Mouse (Mus musculus) embryonic facial prominence, embryonic 14.5 days (tissue): ENCODE data around the gene Gm49353. TPM values are rescaled to one million over a fixed set of nuclear protein-coding genes. Genes with fewer than 3 reads are reported as not detected.

ENCODE experiments used
- ATAC-seq: fragments of 200-750 bp; cut with Nextera tagmentation; 2 replicates; pipeline ENCODE4 v1.8.0; 2017; ENCODE audit warnings: low read depth, moderate number of reproducible peaks, moderate TSS enrichment
- DNase-seq: peaks from one replicate; pipeline ENCODE4 v3.0.0-alpha.2; 2015; ENCODE audit warnings: low spot score
- H3K27ac ChIP-seq: fragments of 300-500 bp; sonication (generic); replicated peaks from 2 replicates; pipeline ENCODE4 v1.5.1; 2014; ENCODE audit warnings: low read depth, mild to moderate bottlenecking, low read length, moderate library complexity
- H3K27me3 ChIP-seq: fragments of 300-500 bp; sonication (generic); replicated peaks from 2 replicates; pipeline ENCODE4 v1.6.1; 2014; ENCODE audit warnings: low read length; ENCODE audit not compliant: control insufficient read depth, insufficient read depth
- H3K36me3 ChIP-seq: fragments of 300-500 bp; sonication (generic); 2 replicates; pipeline ENCODE4 v1.6.1; 2014; ENCODE audit warnings: low read length, mixed read lengths; ENCODE audit not compliant: control insufficient read depth, insufficient read depth
- H3K4me1 ChIP-seq: fragments of 300-500 bp; sonication (generic); 2 replicates; pipeline ENCODE4 v1.6.1; 2014; ENCODE audit warnings: antibody characterized with exemption, low read length; ENCODE audit not compliant: control insufficient read depth, insufficient read depth
- H3K4me2 ChIP-seq: fragments of 300-500 bp; sonication (generic); 2 replicates; pipeline ENCODE4 v1.6.1; 2014; ENCODE audit warnings: low read depth, mild to moderate bottlenecking, low read length, moderate library complexity, mixed read lengths
- H3K4me3 ChIP-seq: fragments of 300-500 bp; sonication (generic); 2 replicates; pipeline ENCODE4 v1.5.1; 2014; ENCODE audit warnings: low read depth, mild to moderate bottlenecking, low read length
- H3K9ac ChIP-seq: fragments of 300-500 bp; sonication (generic); 2 replicates; pipeline ENCODE4 v1.6.1; 2014; ENCODE audit warnings: low read depth, mild to moderate bottlenecking, low read length, moderate library complexity, mixed read lengths
- H3K9me3 ChIP-seq: fragments of 300-500 bp; sonication (generic); 2 replicates; pipeline ENCODE4 v1.6.1; 2016; ENCODE audit warnings: low read length; ENCODE audit not compliant: control insufficient read depth
- WGBS: fragments of 180-500 bp; shearing (Covaris S2); extraction: QIAGEN DNeasy Blood & Tissue Kit; methylation state at CpG from one replicate; pipeline ENCODE4 v1.1.7; 2014; 5-methylcytosine and 5-hydroxymethylcytosine counted together
- polyA plus RNA-seq: library from polyadenylated mRNA; unstranded; fragments of >200 nt; fragmentation: Nextera tagmentation; extraction: Ambion mirVana; gene quantifications from 2 replicates; pipeline ENCODE4 v1.2.1, GENCODE M21; 2014

Gm49353 gene
- 0.51 and 1.1 TPM in 2 replicates for polyA plus RNA-seq

DNA sequence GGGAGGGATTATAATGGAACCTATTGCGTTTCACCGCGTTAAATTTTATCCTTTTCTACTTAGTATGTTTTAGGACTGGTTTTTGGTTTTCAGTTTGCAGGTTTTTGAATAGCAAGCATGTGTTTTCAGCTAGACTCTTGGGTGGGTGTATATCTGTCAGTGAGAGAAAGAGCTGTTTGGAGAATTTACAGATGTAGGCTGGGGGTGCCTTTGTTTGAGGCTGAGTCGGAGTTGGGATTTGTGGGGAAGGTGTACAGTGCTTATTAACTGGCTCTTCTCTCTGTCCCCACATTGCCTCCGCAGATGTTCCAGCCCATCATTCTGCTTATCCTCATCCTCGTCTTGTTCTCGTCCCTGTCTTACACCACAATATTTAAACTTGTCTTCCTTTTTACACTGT is at the start of gene Gm49353:
Gene Gm49353 (plus strand): TSS at position 313 of the 400 bp plus-strand sequence.
- no peak within 1 kb of the TSS for H3K4me3 ChIP-seq
- 88% methylated on average over 7 of the region's 7 CpGs for WGBS
- DNase-seq: no peak
- H3K36me3 ChIP-seq: no peaks in the 10 kb centered on the region; the same call in 1 of the 2 replicates
- H3K9ac ChIP-seq: no peak within 1 kb of the TSS
- H3K27me3 ChIP-seq: no peaks in the 10 kb centered on the region
- no peaks in the 10 kb centered on the region for H3K4me1 ChIP-seq
- no peaks in the 10 kb centered on the region for H3K9me3 ChIP-seq
- H3K4me2 ChIP-seq: no peak within 1 kb of the TSS
- ATAC-seq: no peak
- no peak within 1 kb of the TSS for H3K27ac ChIP-seq

DNA sequence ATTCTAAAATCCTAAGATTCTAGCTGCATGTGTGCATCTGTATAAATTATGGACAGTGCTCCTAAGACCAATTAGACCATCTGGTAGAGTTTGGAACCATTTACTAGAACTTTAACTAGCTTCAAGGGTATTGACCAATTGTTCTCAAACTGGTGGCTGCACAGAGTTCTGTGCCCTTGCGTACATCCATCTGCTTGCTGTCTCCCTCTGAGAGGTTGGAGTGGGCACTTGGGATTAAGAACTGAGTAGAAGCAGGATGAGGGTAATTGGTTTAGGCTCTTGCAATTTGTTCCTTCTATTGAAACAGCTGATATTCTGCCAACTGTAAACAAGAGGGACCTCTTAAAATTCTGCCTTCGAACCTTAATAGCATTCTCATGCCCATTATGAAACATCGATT is 43.5 kb upstream of the Gm49353 start:
- 81% methylated on average over 3 of the region's 3 CpGs for WGBS
- Histone ChIP-seq H3K9me3 (no peaks in the 10 kb centered on the region), H3K4me2 (no peak overlapping the region), H3K9ac (no peak overlapping the region), H3K27ac (no peak overlapping the region), H3K4me1 (no peaks in the 10 kb centered on the region), H3K36me3 (no peaks in the 10 kb centered on the region), H3K27me3 (no peaks in the 10 kb centered on the region), H3K4me3 (no peak overlapping the region)
- ATAC-seq (no peak), DNase-seq (no peak)

DNA sequence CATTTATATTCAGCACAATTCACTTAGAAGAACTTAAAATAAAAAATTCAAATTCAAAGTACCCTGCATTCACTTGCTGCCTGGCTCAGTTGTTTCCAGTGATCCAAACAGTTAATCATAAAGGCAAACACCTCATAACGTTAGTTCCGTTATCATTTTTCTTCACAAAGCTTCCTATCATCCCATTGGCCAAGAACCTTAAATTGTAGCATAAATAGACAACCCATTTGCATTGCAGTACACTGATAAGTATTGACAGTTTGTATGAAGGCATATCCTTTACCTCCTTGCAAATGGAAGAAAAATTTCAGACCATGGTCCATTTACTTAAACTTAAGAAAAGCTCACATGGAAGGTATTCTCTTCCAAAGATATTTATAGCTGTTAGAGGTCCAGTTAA is 37.1 kb upstream of the Gm49353 start:
- no peak overlapping the region for H3K4me2 ChIP-seq
- WGBS: 82% methylated on average over 2 of the region's 2 CpGs
- H3K4me3 ChIP-seq: no peak overlapping the region
- ATAC-seq (no peak), DNase-seq (no peak)
- H3K9ac ChIP-seq: no peak overlapping the region
- H3K36me3 ChIP-seq: no peaks in the 10 kb centered on the region
- no peaks in the 10 kb centered on the region for H3K4me1 ChIP-seq
- no peaks in the 10 kb centered on the region for H3K9me3 ChIP-seq
- no peak overlapping the region for H3K27ac ChIP-seq
- no peaks in the 10 kb centered on the region for H3K27me3 ChIP-seq

DNA sequence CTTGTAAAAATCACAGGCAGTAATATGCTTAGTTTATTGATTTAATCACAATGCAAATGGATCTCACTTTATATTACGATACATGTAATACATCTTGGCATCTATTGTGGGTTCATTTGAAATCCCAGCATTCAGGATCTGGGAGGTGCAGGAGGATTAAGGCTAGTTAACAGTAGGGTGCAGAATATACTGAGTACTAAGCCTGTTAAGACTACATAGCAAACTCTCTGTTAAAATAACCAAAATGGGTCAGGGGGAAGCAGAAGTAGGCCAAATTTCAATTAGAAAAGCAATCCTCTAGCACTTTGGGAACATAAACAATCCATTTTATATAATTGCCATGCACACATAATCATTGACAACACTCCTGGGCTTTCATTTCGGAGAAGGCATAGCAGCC is 25.0 kb upstream of the Gm49353 start:
- no peaks in the 10 kb centered on the region for H3K27me3 ChIP-seq
- ATAC-seq (no peak), DNase-seq (no peak)
- no peak overlapping the region for H3K4me3 ChIP-seq
- WGBS: 78% methylated on average over 2 of the region's 2 CpGs
- H3K9ac ChIP-seq: no peak overlapping the region
- no peaks in the 10 kb centered on the region for H3K36me3 ChIP-seq
- H3K4me2 ChIP-seq: no peak overlapping the region
- H3K4me1 ChIP-seq: no peaks in the 10 kb centered on the region
- H3K27ac ChIP-seq: no peak overlapping the region
- H3K9me3 ChIP-seq: 0 out of 2 replicates have a peak, but pooled peaks cover 7% of the 10 kb centered on the region

GRCm38 (mm10) chr10:29175656-29176055 is 23.1 kb upstream of the Gm49353 start:
- H3K9ac ChIP-seq: no peak overlapping the region
- no peaks in the 10 kb centered on the region for H3K36me3 ChIP-seq
- ATAC-seq (no peak), DNase-seq (no peak)
- WGBS: 51% methylated on average over 3 of the region's 3 CpGs
- H3K4me3 ChIP-seq: no peak overlapping the region
- H3K4me2 ChIP-seq: no peak overlapping the region
- no peak overlapping the region for H3K27ac ChIP-seq
- H3K27me3 ChIP-seq: no peaks in the 10 kb centered on the region
- H3K9me3 ChIP-seq: 0 out of 2 replicates have a peak, but pooled peaks cover 7% of the 10 kb centered on the region
- H3K4me1 ChIP-seq: no peaks in the 10 kb centered on the region

GRCm38 (mm10) chr10:29176881-29177280 is 21.9 kb upstream of the Gm49353 start:
- no peaks in the 10 kb centered on the region for H3K27me3 ChIP-seq
- WGBS: 78% methylated on average over 4 of the region's 4 CpGs
- H3K9ac ChIP-seq: no peak overlapping the region
- H3K27ac ChIP-seq: no peak overlapping the region
- H3K36me3 ChIP-seq: no peaks in the 10 kb centered on the region
- H3K4me1 ChIP-seq: no peaks in the 10 kb centered on the region
- no peak for ATAC-seq
- H3K4me3 ChIP-seq: no peak overlapping the region
- H3K4me2 ChIP-seq: no peak overlapping the region
- no peak for DNase-seq
- H3K9me3 ChIP-seq: no peaks in the 10 kb centered on the region

- DNase-seq (no peak), ATAC-seq (no peak)
- Histone ChIP-seq H3K4me3 (no peak overlapping the region), H3K27ac (no peak overlapping the region), H3K36me3 (no peaks in the 10 kb centered on the region), H3K4me2 (no peak overlapping the region), H3K9ac (no peak overlapping the region), H3K9me3 (no peaks in the 10 kb centered on the region), H3K4me1 (no peaks in the 10 kb centered on the region), H3K27me3 (no peaks in the 10 kb centered on the region)
- 30% methylated on average over 2 of the region's 2 CpGs for WGBS
Measured at GRCm38 (mm10) chr10:29178003-29178402, 20.8 kb upstream of the Gm49353 start.

GRCm38 (mm10) chr10:29180210-29180609 is 18.5 kb upstream of the Gm49353 start:
- Histone ChIP-seq H3K9me3 (no peaks in the 10 kb centered on the region), H3K4me1 (no peaks in the 10 kb centered on the region), H3K9ac (no peak overlapping the region), H3K36me3 (no peaks in the 10 kb centered on the region), H3K4me3 (no peak overlapping the region), H3K27ac (no peak overlapping the region), H3K27me3 (no peaks in the 10 kb centered on the region), H3K4me2 (no peak overlapping the region)
- ATAC-seq (peak; percentile 74; the same call in 1 of the 2 replicates), DNase-seq (peak; percentile 12)
- 89% methylated on average over 3 of the region's 3 CpGs for WGBS

- H3K4me2 ChIP-seq: no peak overlapping the region
- no peaks in the 10 kb centered on the region for H3K36me3 ChIP-seq
- DNase-seq (no peak), ATAC-seq (no peak)
- H3K4me3 ChIP-seq: no peak overlapping the region
- no peaks in the 10 kb centered on the region for H3K9me3 ChIP-seq
- no peaks in the 10 kb centered on the region for H3K4me1 ChIP-seq
- H3K9ac ChIP-seq: no peak overlapping the region
- H3K27me3 ChIP-seq: no peaks in the 10 kb centered on the region
- no peak overlapping the region for H3K27ac ChIP-seq
- WGBS: 87% methylated on average over 2 of the region's 2 CpGs
Measured at GRCm38 (mm10) chr10:29181046-29181445, 17.7 kb upstream of the Gm49353 start.
